Mouse (Mus musculus) liver, postnatal 0 days (tissue): Measurements from ENCODE around the gene Tsks.

ENCODE experiments used
- CTCF ChIP-seq: sonication (generic); IDR thresholded peaks from 2 replicates; pipeline ENCODE4 v1.5.1; 2016; ENCODE audit warnings: antibody characterized with exemption, low read depth
- EP300 ChIP-seq: IDR thresholded peaks from 2 replicates; pipeline ENCODE4 v1.6.1; 2016; ENCODE audit warnings: antibody characterized with exemption, low read depth, mild to moderate bottlenecking

DNA sequence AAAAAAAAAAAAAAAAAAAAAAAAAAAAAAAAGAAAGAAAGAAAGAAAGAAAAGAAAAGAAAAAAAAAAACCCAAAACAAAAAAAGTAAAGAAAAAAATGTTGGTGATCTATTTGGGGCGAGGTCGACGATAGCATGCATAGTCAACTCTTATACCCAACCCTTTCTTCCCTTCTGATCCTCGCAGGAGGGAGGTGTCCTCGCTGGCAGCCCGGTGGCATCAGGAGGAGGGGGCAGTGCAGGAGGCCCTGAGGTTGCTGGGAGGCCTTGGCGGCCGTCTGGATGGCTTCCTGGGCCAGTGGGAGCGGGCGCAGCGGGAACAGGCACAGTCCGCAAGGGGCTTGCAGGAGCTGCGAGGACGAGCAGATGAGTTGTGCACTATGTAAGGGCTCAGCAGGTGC is 10.6 kb downstream of the Tsks start:
- no peak for TF ChIP-seq CTCF
- no peak for TF ChIP-seq EP300
